Mouse (Mus musculus) frontal cortex, adult (tissue): Measurements from ENCODE around the gene Tnni1.

Source experiments
- ATAC-seq: cut with Nextera tagmentation; 2 replicates; pipeline ENCODE4 v1.9.2; 2017; ENCODE audit warnings: mild to moderate bottlenecking, moderate library complexity, mixed read lengths; ENCODE audit not compliant: low TSS enrichment

Gene Tnni1

GRCm38 (mm10) chr1:135767324-135767890 is 11.8 kb upstream of the Tnni1 start:
- ATAC-seq = no peak

DNA sequence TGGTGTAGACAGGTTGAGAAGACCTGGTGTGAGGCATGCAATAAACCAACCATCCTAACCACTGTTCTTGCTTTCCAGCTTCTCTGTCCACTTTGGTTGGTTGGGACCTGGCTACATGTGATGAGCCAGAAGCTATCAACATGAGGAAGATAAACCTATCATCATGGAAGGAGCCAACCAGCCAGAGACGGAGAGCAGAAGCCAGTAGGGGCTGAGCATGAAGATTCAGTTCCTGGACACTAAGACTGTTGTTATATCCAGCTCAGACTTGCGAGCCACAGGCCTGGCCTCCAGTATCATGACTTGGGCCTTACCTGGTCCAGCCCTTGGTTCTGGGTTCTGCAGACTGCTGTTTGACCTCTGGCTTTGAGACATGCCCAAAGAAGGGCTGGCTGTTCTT is 10.8 kb upstream of the Tnni1 start:
- no peak for ATAC-seq

- ATAC-seq = no peak
These were observed 9.0 kb upstream of the Tnni1 start for GRCm38 (mm10) chr1:135770237-135770636.

DNA sequence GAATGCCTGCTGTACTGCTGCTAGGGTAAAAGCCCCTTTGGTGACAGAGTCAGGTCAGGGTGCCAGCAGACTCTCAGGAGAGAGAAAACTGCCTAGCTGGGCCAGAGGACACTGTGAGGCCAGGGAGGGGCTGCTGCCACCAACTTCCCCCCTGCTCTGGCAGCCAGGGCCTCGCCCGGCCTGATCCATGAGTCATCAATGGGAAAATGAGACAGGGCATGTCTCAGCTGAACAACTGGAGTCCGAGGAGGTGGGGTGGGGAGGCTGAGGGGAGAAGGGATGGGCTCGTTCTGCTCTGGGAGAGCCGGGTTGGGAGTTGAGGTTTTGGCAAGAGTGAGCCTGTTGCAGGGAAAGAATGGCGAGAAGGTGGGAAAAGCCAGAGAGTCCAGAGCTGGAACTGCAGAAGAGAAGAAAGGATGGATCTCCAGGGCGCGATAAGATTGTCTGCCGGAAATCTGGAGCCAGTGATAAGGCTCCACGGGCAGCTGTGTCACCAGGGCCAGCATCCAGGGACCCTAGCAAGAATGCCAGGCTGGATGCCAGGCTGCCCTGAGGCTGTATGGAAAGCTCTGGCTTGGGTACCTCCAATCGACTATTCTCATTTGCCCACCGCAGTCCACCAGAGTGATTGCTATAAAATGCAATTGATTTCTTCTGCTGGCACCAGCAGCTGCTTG is 8.2 kb upstream of the Tnni1 start:
- ATAC-seq = no peak

- ATAC-seq = no peak
These were observed 7.7 kb upstream of the Tnni1 start for GRCm38 (mm10) chr1:135771573-135771970.

- no peak for ATAC-seq
These were observed 2.6 kb upstream of the Tnni1 start for GRCm38 (mm10) chr1:135776596-135776995.

DNA sequence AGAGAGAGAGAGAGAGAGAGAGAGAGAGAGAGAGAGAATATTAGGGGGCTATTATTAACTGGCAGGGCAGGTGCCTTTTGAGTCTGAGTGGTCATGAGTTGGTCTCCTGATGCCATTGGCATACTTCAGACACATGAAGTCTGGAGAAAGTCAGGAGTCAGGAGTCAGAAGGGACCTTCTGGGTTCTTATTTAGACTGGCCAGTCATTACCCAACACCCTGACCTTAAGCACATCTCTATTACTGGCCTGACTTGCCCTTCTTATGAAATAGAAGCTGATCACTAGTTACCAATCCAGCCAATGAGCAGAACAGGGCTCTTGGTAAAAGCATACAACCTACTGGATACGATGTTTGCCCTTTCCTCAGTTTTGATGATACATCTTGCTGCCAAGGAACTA is 2.2 kb upstream of the Tnni1 start:
- ATAC-seq = no peak

DNA sequence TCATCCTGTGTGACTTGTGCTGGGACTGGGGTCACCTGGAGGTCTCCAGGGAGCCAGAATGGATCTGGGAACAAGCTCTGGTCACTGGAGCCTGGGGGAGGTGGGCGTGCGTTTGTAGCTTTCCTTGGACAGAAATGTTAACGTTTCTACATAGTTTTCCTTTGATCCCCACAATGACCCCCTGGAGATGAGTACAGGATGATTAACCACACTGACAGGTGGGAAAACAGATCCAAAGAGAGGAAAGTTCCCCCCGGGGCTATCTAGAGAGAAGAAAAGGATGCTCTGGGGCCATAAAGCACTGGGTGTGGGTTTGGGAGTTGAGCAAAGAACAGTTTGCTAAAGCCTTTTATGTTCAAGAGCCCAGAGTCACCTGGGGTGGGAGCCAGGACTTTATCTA is 1.4 kb downstream of the Tnni1 start:
- ATAC-seq = no peak

DNA sequence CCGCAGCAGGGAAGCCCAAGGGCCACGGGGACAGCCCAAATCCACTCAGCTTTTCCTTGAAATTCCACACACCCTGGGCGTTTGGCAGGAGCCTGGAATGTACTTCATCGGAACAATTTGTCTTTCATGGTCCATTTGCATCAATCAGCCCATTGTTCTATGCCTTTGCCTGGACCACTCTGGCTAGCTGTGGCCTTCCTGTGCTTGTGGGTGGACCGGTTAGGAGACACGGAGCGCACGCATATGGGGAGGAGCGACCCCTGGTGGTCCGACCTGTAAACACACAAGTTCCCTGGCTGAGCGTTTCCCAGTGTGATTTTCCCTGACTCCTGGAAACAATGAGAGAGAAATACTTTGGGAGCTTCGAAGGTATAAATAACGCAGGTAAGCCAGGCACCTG is 2.0 kb downstream of the Tnni1 start:
- peak; percentile 72 for ATAC-seq

- ATAC-seq = peak; percentile 14; the same call in 1 of the 2 replicates
These were observed 3.6 kb downstream of the Tnni1 start for GRCm38 (mm10) chr1:135782816-135783215.

GRCm38 (mm10) chr1:135787799-135788198 is 8.6 kb downstream of the Tnni1 start:
- ATAC-seq = 0 out of 2 replicates have a peak, but pooled peaks have one; percentile 47

- ATAC-seq = no peak
These were observed 9.5 kb downstream of the Tnni1 start for GRCm38 (mm10) chr1:135788708-135789107.

DNA sequence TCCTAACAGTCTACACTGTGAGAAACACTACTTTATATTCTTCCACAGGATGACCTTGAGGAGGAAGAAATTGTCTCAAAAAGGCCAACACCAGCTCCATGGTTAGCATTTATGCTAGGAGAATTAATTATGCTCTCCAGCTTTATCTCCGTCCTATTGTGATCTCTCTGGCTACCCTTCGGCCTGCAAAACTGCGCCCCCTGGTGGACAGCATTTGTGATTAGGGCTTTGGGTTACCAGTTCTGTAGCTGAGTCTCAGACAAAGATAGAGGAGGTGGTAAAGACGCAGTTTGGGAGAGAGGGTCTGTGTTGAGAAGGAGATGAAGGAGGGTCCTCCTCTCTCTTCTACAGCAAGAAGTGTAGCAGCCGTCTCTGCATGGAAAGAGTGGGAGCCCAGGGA is 10.6 kb downstream of the Tnni1 start:
- peak; percentile 41; the same call in 1 of the 2 replicates for ATAC-seq

GRCm38 (mm10) chr1:135792143-135792939 is 13.1 kb downstream of the Tnni1 start:
- no peak for ATAC-seq

- peak; percentile 82 for ATAC-seq
These were observed 14.4 kb downstream of the Tnni1 start for GRCm38 (mm10) chr1:135793370-135794215.

DNA sequence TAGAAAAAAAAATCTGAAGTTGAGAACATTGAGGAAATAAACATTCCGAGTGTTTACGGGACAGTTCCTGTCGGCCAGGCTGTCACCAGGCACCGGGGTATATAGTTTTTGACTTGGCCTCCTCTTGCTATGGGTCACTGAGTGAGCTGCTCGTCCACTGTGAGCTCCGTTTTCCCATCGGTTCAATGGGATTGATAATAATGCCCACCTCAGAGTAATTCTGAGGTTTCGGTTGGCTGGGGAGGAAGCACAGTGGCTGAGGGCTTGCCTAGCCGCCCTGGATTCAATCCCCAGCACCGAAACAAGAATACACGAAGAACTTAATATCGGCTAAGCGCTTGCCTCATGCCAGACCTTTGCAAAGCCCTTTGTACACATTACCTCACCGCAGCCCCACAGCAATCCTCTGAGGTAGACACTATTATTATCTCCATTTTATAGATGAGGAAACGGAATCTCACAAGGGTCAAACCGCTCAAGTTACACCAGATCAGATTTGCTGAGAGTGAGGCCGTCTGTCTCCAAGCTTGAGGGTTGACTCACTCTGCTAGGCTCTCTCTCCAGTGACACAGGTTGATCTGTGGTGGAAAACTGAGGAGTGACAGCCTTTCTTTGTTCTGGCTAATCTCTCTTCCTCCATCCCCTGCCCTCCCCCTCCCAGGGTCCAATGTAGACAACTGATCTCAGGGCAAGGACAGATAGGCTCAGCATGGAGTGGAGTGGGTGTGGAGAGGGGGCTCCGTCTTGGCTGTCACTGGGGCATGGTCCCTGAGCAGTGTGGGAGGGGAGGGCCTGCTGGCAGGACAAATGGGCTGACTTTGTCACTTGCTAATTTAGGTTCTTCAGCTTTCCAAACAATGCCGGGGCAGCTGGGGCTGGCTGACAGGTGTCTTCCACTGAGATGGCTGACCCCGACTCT is 15.2 kb downstream of the Tnni1 start:
- ATAC-seq = no peak

DNA sequence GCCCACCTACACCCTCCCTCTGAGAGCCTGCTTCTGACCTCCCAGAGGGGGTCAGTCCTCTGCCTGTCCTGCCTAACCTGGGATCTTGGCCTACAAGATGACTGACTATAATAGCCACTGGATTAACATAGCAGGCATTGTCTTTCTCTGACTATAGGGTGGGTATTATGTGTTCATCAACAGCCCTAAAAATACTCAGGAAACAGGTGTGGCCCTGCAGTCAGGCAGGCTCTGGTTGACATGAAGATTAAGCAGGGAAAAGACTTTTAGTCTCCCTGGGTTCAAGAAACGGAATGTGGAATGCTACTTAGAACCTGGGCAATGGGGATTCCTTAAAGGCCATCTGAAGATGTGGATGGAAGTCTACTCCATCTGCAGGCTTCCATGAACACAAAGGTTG is 19.3 kb downstream of the Tnni1 start:
- ATAC-seq = no peak

DNA sequence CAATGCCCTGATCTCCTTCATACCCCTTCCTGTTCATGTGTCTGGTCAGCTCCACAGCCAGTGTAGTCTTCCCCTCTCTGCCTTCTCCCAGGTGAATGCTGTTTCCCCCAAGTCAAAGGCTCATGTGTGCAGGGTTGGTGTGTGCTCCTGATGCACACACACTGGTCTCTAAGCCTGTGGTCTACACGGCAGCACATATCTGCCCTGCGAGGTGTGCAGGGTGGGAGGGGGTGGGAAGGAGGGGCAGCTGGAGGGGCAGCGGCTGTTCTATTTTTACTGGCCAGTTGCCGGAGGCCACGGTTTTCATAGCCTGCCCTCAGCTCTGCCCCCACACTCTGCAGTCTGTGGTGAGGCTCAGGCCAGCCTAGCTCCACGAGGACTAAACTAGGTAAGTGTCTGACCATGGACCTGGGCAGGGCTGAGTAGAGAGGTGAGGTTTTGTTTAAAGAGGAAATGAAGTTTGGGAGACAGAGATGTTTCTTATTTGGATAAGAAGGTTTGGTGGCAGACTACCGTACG is 19.9 kb downstream of the Tnni1 start:
- ATAC-seq = no peak

GRCm38 (mm10) chr1:135800192-135800950 is 21.1 kb downstream of the Tnni1 start:
- ATAC-seq = no peak

- no peak for ATAC-seq
These were observed 28.3 kb downstream of the Tnni1 start for GRCm38 (mm10) chr1:135807546-135807945.
